Mouse (Mus musculus): Measurements from ENCODE around the gene Ankrd54. TPM values are rescaled to one million over a fixed set of nuclear protein-coding genes. Genes with fewer than 3 reads are reported as not detected.

The Ankrd54 gene
- total RNA-seq (2014; rRNA removed; ENCODE audit: low replicate concordance) (20.9 and 27.1 TPM in 2 replicates), polyA plus RNA-seq (2015; fragmentation: Nextera tagmentation; extraction: Ambion mirVana) (14.1 and 15.6 TPM in 2 replicates)

- peaks cover 34% of the 10 kb centered on the region for H3K36me3 ChIP-seq (replicated peaks; ENCODE audit: control insufficient read depth, insufficient read depth, low read length)
- DNase-seq (ENCODE audit: low spot score) (peak; percentile 100), ATAC-seq (ENCODE audit: insufficient read depth, low read depth) (peak; percentile 99)
- no peaks in the 10 kb centered on the region for H3K27me3 ChIP-seq (ENCODE audit: control insufficient read depth, insufficient read depth, low read length)
- H3K4me3 ChIP-seq (ENCODE audit: low read depth, low read length), result peak within 1 kb of the TSS; percentile 70
- peak within 1 kb of the TSS; percentile 91 for H3K4me2 ChIP-seq (ENCODE audit: low read depth, low read length)
- peak within 1 kb of the TSS; percentile 80 for H3K9ac ChIP-seq (replicated peaks; ENCODE audit: low read depth, low read length)
- H3K4me1 ChIP-seq (ENCODE audit: control insufficient read depth, insufficient read depth), result peaks cover 13% of the 10 kb centered on the region; the same call in 1 of the 2 replicates
- H3K27ac ChIP-seq (ENCODE audit: low read depth), result peak within 1 kb of the TSS; percentile 74
- TF ChIP-seq EP300 (IDR thresholded peaks at IDR 0.05; ENCODE audit: low read depth) (no peak; the same call in 1 of the 2 replicates), CTCF (IDR thresholded peaks at IDR 0.05; ENCODE audit: low read depth) (no peak)
- no peaks in the 10 kb centered on the region for H3K9me3 ChIP-seq (replicated peaks; ENCODE audit: control insufficient read depth, low read length)
- under 1% methylated on average over 76 of the region's 80 CpGs for WGBS
Observed at GRCm38 (mm10) chr15:79062376-79063159, at the start of gene Ankrd54. TSS of gene Ankrd54 (minus strand) at chr15:79062893.

- Histone ChIP-seq H3K4me3 (ENCODE audit: low read depth, low read length) (peak overlapping the region; percentile 22), H3K9ac (replicated peaks; ENCODE audit: low read depth, low read length) (peak overlapping the region; percentile 93; the same call in 1 of the 2 replicates), H3K27me3 (ENCODE audit: control insufficient read depth, insufficient read depth, low read length) (no peaks in the 10 kb centered on the region), H3K36me3 (replicated peaks; ENCODE audit: control insufficient read depth, insufficient read depth, low read length) (peaks cover 35% of the 10 kb centered on the region), H3K27ac (ENCODE audit: low read depth) (peak overlapping the region; percentile 96), H3K4me1 (ENCODE audit: control insufficient read depth, insufficient read depth) (peaks cover 22% of the 10 kb centered on the region; the same call in 1 of the 2 replicates), H3K4me2 (ENCODE audit: low read depth, low read length) (peak overlapping the region; percentile 98), H3K9me3 (replicated peaks; ENCODE audit: control insufficient read depth, low read length) (no peaks in the 10 kb centered on the region)
- DNase-seq (ENCODE audit: low spot score) (peak; percentile 92), ATAC-seq (ENCODE audit: insufficient read depth, low read depth) (peak; percentile 65)
- TF ChIP-seq EP300 (IDR thresholded peaks at IDR 0.05; ENCODE audit: low read depth), result peak; percentile 69; the same call in 1 of the 2 replicates
- TF ChIP-seq CTCF (IDR thresholded peaks at IDR 0.05; ENCODE audit: low read depth), result no peak
- 22% methylated on average over 4 of the region's 4 CpGs for WGBS
Observed at GRCm38 (mm10) chr15:79111774-79112173, 49.1 kb upstream of the Ankrd54 start.

DNA sequence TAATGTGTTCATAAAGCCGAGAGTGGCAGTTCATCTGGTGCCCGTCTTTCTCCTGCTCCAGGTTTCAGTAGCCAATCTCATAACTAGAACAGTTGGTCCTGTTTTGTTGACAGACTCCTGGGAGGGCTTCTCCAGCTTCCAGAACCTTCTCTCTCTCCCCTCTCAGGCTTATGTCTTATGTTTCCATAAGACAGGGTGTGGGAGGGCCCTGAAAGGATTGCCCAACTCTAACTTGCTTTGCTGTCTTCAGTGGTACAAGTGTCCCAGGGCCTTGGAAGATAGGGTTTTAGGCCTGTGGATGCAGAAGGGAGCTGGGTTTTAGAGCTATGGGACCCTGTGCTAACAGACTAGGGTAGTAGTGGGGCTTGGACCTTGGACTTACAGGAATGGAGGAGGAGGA lies 47.8 kb upstream of the Ankrd54 start:
- whole genome bisulfite sequencing, result 33% methylated on average over 2 of the region's 2 CpGs

GRCm38 (mm10) chr15:79110031-79110430 lies 47.3 kb upstream of the Ankrd54 start:
- Histone ChIP-seq H3K9me3 (replicated peaks; ENCODE audit: control insufficient read depth, low read length) (no peaks in the 10 kb centered on the region), H3K4me2 (ENCODE audit: low read depth, low read length) (peak overlapping the region; percentile 98), H3K27ac (ENCODE audit: low read depth) (peak overlapping the region; percentile 96), H3K27me3 (ENCODE audit: control insufficient read depth, insufficient read depth, low read length) (no peaks in the 10 kb centered on the region), H3K4me1 (ENCODE audit: control insufficient read depth, insufficient read depth) (peaks cover 19% of the 10 kb centered on the region; the same call in 1 of the 2 replicates), H3K4me3 (ENCODE audit: low read depth, low read length) (peak overlapping the region; percentile 71), H3K36me3 (replicated peaks; ENCODE audit: control insufficient read depth, insufficient read depth, low read length) (peaks cover 18% of the 10 kb centered on the region), H3K9ac (replicated peaks; ENCODE audit: low read depth, low read length) (peak overlapping the region; percentile 93)
- 7% methylated on average over 9 of the region's 9 CpGs for WGBS
- no peak for DNase-seq (ENCODE audit: low spot score)
- TF ChIP-seq CTCF (IDR thresholded peaks at IDR 0.05; ENCODE audit: low read depth), result no peak
- no peak for TF ChIP-seq EP300 (IDR thresholded peaks at IDR 0.05; ENCODE audit: low read depth)
- ATAC-seq (ENCODE audit: insufficient read depth, low read depth), result no peak

More for the DNA sequence above, 47.8 kb upstream of the Ankrd54 start:
- TF ChIP-seq EP300 (IDR thresholded peaks at IDR 0.05; ENCODE audit: low read depth), result no peak
- no peak for TF ChIP-seq CTCF (IDR thresholded peaks at IDR 0.05; ENCODE audit: low read depth)
- H3K4me3 ChIP-seq (ENCODE audit: low read depth, low read length), result peak overlapping the region; percentile 71
- peaks cover 22% of the 10 kb centered on the region; the same call in 1 of the 2 replicates for H3K4me1 ChIP-seq (ENCODE audit: control insufficient read depth, insufficient read depth)
- H3K36me3 ChIP-seq (replicated peaks; ENCODE audit: control insufficient read depth, insufficient read depth, low read length), result peaks cover 23% of the 10 kb centered on the region
- peak overlapping the region; percentile 96 for H3K27ac ChIP-seq (ENCODE audit: low read depth)
- ATAC-seq (ENCODE audit: insufficient read depth, low read depth), result no peak
- no peak for DNase-seq (ENCODE audit: low spot score)
- no peaks in the 10 kb centered on the region for H3K27me3 ChIP-seq (ENCODE audit: control insufficient read depth, insufficient read depth, low read length)
- no peaks in the 10 kb centered on the region for H3K9me3 ChIP-seq (replicated peaks; ENCODE audit: control insufficient read depth, low read length)
- H3K4me2 ChIP-seq (ENCODE audit: low read depth, low read length), result peak overlapping the region; percentile 98
- peak overlapping the region; percentile 93 for H3K9ac ChIP-seq (replicated peaks; ENCODE audit: low read depth, low read length)

DNA sequence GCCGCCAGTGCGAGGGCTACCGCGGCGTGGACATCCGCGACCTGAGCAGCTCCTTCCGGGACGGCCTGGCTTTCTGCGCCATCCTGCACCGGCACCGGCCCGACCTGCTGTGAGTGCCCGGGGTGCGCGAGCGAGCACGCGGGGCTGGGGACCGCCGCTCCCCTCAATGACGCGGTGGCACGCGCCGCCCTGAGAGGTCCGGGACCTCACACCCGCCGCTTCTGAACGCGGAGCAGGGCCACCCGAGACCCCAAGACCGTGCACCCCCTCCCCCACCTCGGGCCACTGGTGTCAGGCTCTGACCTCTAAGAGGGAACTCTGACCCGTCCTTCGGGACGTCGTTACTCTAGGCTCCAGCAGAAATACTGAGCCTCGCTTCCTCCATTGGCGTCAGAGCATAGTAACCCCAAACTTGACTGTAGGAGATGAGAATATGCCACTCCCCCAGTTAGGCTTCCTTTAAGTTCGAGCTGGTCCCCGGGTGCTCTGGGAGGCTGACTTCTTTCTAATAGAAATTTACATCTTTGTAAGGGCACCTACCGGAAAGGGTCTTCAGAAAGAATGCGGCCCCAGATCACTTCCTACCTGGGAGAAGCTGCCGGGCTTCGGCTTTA lies 46.7 kb upstream of the Ankrd54 start:
- DNase-seq (ENCODE audit: low spot score) (no peak), ATAC-seq (ENCODE audit: insufficient read depth, low read depth) (peak; percentile 46)
- Histone ChIP-seq H3K27me3 (ENCODE audit: control insufficient read depth, insufficient read depth, low read length) (no peaks in the 10 kb centered on the region), H3K27ac (ENCODE audit: low read depth) (peak overlapping the region; percentile 96), H3K36me3 (replicated peaks; ENCODE audit: control insufficient read depth, insufficient read depth, low read length) (peaks cover 12% of the 10 kb centered on the region), H3K4me3 (ENCODE audit: low read depth, low read length) (peak overlapping the region; percentile 71), H3K4me2 (ENCODE audit: low read depth, low read length) (peak overlapping the region; percentile 98), H3K4me1 (ENCODE audit: control insufficient read depth, insufficient read depth) (0 out of 2 replicates have a peak, but pooled peaks cover 15% of the 10 kb centered on the region), H3K9ac (replicated peaks; ENCODE audit: low read depth, low read length) (peak overlapping the region; percentile 93), H3K9me3 (replicated peaks; ENCODE audit: control insufficient read depth, low read length) (no peaks in the 10 kb centered on the region)
- WGBS, result under 1% methylated on average over 41 of the region's 46 CpGs
- TF ChIP-seq CTCF (IDR thresholded peaks at IDR 0.05; ENCODE audit: low read depth) (no peak), EP300 (IDR thresholded peaks at IDR 0.05; ENCODE audit: low read depth) (no peak)

All from heart, postnatal 0 days (tissue).